Mouse (Mus musculus) 3T3-L1 (cell line): ENCODE measurements around the gene Garnl3.

ENCODE experiments used
- DNase-seq: peaks from one replicate; pipeline ENCODE4 v3.0.0-alpha.2; 2015; ENCODE audit warnings: low read depth, low spot score

Garnl3 gene

DNA sequence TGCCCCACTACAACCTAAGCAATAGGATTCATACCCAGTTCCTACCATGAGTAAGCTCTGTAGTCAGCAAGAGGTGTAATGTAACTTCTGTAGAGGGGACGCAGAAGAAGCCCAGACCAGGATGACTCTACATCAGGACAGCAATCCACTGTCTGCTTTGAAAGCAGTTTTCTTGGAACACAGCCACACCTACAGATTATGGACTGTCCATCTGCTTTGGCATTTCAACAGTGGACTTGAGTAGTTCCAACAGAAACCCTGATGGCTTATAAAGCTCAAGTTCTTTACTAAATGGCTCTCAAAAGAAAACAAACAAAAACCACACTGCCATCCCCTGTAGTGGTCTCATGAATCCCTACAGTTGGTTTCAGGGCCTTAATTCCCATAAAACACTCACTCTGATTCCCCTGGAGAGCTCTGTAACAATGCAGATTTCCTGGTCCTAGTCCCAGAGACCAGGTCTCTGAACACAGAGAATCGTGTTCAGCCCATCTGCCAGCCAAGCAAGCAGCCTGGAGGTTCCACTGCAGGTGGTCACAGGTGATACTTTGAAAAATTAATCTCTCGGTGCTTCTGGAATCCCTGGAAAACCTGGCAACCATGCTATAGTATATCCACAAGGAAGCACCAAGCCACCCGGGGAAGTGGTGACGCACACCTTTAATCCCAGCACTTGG lies 42.0 kb downstream of the Garnl3 start:
- DNase-seq: no peak

DNA sequence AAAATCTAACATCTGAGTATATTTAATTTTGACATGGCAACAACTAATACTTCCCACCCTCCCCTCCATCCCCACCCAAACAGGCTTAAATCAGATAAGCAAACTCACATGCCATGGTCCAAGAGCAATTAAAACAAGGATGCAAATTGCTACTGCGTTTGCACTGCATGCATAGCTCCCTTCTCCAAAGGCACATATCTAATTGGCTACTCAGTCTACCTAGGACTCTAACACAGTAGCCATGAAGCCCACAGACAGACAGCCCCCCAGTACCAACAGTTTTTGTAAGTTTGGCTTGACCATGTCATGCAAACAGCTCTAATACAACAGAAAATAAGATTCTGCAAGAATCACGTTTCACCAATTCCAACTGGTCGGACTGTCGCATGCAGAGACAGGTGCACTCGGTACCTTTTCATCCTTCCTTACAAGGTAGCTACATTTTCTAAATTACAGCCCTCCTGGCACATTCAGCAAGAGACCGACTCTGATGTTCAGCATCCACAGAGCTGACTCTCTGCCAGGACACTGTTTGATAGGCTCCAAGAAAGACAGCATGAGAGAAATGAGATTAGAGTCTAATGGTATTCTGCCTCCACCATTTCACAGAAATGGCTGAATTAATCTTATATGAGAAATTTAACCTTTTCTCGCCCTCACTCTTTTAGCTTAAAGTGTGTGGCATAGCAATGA lies 44.6 kb downstream of the Garnl3 start:
- DNase-seq: no peak

DNA sequence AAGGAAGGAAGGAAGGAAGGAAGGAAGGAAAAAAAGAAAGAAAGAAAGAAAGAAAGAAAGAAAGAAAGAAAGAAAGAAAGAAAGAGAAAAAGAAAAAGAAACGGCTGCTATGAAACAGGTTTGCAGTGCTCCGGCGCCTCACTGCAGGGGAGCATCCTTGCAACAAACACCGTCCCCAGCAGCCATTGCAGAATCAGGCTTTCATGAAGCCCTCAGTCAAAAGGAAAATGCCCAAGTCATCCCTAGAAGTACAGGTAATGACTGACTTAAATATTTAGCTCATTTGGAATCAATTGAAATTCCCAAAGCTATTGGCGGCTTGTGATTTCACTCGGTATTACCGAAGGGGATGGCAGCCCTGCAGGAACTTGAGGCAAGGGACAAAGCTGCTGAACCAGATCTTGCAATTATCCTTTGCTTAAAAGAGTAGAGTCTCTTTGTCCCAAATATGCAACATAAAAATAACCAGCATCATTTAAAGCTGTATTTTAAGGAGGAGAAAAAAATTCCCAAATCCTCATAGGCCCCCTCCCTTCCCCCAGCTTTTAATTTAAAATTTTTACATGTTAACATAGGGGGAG lies 45.3 kb downstream of the Garnl3 start:
- no peak for DNase-seq

DNA sequence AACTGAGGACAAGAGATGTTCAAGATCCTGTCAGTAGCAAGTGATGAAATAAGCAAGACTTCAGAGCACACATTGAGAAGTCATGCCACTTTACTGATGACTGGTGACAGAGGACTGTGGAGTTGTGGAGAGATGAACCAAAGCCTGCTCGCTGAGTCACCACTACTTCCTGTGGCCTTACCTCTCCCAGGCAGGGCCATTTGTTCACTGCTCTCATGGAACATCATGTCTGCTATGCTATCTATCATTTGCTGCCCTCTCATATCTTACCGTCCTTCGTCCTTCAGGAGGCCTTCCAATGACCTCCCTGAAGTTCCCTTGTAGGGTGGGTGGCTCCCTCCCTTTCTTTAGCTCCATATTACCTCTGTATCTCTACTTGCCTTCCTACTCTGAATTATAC lies 47.2 kb downstream of the Garnl3 start:
- DNase-seq: peak; percentile 35

DNA sequence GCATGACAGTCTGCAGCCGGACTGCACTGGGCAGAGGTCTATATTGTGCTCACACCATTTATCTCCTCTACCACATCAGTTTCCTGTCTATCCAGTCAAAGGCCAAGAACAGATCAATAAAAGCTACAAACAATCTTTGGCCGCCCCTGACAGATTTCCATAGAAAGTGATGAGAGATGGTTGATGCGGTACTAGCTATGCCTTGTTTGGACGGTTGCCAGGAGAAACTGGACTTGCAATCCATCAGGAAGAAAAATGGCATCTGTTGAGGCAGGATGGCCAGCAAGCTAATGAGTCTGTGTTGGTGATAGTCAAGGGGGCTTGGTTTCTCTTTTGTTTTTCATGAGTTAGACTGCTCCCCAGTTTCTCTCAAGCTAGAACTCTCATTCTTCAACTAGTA lies 51.3 kb downstream of the Garnl3 start:
- peak; percentile 31 for DNase-seq

DNA sequence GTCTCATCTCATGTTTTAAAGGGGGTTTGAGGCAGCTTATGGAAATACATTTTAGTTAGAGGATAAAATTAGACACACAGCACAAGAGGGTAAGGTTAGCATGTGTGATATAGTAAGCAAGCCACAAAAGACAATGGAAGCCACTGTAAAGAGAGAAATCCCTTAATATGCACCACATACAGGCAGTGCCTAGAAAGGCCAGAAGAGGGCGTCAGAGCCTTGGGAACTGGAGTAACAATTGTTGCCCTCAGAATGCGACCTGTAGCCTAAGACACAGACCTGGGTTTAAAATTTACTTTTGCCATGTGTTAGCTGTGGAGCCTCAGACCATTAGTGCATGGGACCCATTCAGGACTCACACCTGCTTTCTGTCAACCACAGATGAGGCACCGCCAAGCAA lies 54.2 kb downstream of the Garnl3 start:
- peak; percentile 13 for DNase-seq

DNA sequence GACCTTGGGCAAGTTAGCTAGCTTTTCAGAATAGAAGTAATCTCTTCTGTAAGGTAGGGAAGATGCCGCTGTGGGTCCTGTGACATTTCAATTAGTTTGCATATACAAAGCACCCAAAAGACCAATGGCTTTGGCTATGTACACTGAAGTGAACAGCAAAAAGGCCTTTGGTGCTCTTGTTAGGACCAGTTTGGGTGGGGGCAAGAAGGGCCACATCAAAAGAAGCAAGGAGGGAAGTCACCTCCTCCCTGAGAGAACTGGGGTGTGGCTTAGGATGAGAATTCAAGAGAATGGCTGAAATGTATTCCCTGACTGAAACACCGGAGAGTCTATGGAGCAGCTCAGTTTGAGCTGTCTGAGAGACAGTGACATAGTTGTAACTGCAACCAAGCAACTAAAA lies 56.5 kb downstream of the Garnl3 start:
- no peak for DNase-seq

DNA sequence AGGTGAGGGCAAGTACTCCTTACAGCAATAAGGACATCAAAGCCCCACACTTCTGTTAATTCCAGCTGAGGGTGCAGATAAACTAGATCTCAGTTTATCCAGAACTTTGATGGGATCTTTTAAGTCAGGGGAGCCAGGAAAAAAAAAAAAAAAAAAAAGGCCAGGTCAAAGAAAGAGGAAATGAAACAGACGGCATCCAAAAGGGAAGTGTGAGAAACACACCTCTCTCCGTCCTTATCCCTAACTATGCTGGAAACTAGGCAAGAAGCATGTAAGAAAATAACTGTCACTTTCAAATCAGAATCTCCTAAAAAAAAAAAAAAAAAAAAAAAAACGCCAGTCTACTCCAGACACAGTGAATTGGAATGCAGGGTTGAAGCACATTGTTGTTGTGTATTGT lies 57.3 kb downstream of the Garnl3 start:
- no peak for DNase-seq

DNA sequence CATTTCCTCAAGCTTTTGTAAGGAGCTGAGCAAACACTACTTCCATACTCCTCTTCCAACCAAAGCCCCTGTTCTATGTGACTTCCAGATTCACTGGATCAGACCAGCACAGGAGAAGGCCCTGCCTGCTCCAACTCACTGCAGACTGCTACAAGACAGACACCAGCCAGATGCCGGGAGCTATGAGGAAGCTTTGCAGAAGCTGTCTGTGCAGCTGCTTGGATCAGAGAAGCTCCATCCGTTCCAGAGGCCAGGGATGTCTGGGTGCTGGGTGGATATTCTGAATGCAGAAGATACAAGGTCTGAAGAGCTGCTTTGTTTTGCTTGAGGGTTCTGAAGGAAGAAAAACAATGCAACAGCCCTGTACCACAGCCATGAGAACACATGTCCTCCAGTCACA lies 59.1 kb downstream of the Garnl3 start:
- no peak for DNase-seq

DNA sequence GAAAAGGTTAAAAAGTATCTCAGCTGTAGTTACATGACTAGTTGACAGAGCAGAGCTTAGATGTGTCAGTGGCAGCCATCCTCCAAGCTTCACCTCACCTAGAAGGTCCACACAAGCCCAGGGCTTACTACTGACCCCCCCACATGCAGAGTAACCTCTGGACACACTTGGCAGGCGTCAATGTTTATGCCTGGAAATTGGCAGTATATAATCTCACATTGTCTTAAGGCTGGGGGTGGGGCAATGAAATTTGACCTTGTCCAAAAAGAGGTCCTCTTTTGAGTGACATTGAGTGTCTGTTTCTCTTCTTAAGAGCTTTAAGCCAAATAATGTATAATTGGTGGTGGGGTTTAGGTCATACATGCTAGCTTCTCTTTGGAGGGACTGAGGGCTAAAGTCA lies 65.8 kb downstream of the Garnl3 start:
- DNase-seq: no peak

DNA sequence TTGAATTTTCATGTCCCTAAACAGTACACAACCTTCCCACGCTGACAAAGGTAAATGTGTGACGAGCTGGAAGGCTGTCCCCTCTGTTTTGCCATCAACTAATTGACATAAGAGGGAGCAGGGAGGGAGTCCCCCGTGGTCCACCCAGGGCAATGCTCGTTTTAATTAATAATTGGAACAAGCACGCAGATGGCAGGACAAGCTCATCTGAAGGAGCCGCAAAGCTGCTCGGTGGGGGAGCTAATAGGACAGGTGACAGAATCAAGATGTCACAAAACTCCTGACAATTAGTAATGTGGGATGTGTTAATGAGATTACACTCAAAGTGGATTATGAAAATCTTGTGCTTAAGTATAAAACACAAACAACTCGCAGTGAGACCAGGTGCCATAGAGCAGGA lies 68.7 kb downstream of the Garnl3 start:
- no peak for DNase-seq

DNA sequence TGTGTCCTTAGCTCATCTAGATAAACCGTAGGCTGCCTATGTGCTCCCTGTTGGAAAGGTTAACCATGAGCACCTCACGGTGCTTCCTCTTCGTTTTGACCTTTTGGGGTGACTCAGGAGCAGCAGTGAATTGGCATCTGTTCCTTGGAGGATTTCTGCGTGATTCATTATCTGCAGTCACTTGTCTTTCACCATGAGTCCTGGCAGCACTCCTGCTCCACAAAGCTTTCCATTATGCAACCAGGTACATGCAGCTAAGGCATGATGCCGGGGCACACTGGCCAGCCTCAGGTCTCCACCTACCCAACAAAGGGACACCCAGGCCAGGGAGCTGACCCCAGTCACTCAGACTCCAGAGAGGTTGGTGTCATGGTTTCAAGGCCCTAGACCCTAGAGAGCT lies 72.5 kb downstream of the Garnl3 start:
- peak; percentile 11 for DNase-seq

DNA sequence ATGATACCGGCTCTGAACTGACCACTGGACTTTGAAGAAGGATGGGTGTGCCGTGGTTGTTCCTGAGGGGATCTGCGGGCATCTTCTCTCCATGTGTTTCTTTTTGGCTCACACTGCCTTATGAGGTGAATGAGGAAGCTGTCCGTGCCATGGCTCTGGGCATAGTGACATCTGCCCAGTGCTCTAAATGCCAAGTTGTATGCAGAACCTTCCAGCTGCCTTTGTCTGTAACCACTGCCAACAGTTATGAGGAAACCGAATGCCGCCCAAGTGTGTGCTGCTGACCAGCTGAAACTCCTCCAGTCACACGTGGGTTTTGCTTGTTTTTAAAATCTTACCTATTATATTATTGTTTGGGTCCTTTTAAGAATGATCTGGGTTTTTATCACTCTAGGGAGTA lies 73.9 kb downstream of the Garnl3 start:
- no peak for DNase-seq

DNA sequence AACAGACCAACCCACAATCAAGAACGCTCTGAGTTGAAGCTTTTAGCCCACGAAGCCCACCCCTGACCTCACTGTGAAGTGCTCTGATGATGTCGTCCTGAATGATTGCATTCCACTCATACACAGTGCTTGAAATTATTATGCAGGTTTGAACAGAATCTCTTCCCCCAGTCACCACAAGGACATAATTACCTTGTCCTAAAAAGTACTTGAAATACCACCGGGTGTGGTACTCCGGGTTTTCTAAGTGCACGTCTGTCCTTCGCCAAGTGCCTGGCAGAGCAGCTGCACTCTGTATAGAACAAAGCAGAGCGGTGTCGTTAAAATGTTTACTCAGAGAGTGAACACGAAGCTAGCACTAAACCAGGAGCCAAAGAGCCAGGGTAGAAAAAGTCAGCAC lies 77.5 kb downstream of the Garnl3 start:
- DNase-seq: no peak

DNA sequence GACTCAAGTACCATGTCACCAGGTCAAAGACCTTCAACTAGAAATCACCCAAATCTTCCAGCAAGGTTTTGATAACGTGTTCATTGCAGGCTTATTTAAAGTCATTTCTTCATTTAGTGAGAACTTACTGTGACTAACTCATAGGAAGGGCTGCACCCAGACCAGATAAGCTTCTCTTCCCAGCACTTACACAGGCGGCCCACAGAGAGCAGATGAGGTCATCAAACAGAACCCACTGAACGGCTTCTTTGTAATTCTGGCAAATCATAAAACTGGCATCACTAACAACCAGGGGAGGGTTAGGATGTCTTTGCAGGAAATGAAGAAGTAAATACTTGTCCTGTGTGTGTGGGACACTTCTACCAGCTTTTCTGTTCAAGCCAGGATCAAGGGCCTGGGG lies 84.1 kb downstream of the Garnl3 start:
- no peak for DNase-seq

DNA sequence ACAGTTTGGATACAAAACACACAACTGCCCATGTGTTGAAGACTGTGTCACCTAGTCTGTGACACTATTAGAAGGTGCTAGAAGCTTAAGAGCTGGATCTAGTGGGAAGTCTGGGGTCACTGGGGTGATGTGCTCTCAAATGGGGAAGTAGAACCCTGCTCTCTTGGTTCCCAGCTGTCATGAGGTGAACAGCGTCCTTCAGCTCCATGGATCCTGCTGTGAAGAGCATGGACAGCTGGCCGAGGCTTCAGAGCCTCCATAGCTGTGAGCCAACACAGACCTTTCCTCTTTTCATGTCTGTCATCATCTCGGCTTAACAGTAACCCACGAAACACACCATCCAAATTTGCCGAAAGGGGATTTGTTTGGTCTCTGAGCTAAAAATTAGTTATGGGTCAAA lies 84.5 kb downstream of the Garnl3 start:
- DNase-seq: no peak

DNA sequence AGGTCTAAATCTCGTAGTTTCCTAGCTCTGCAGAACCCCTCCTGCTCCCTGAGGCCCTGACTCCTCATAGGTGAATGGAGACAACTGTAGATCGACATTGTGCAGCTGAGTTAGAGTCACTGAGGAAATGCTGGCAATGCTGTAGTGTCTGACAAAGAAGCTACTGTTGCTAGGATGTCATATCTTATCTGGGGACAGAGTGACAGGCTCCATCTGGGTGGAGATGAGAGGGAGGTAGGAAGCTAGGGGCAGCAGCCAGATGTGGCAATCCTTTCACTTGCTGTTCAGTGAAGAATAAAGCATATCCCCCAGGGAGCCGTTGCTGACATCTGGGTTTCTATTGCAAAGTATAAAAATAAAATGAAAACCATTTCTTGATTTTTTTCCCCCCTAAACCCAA lies 85.6 kb downstream of the Garnl3 start:
- peak; percentile 12 for DNase-seq

DNA sequence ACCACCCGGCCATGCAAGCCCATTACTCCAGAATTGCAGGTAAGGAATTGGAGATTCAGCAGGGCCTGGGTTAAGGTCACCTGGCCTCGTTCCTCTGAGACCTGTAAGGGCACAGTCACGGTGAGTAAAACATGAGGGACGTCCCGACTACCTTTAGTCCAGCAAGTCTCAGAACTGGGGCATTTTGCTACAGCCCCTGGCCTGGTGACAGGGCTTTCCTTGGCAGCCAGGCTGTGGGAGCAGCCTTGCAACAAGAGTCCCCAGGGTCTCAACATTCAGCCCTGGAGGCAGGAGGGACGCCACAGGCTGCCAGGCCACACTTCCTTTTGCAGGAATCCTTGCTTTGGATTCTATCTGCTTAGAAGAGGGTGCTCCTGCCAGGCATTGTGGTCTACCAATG lies 88.7 kb downstream of the Garnl3 start:
- no peak for DNase-seq

DNA sequence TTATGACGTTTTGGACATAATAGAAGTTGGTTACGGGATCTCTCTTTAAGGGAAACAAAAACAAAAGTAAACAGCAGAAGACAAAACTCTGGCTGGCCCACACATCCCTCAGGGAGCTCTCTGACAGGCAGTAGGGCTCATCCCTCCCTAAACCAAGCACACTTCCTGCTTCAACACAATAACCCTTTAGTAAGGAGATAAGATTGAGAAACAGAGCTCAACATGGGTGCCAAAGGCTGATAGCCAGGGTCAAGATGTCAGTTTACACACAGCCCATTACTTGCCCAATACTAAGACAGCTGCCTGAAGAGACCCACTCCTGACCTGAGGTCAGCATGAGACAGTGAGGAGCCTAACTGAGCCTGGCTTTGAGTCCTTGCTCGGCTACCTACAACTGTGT lies 89.9 kb downstream of the Garnl3 start:
- DNase-seq: no peak

DNA sequence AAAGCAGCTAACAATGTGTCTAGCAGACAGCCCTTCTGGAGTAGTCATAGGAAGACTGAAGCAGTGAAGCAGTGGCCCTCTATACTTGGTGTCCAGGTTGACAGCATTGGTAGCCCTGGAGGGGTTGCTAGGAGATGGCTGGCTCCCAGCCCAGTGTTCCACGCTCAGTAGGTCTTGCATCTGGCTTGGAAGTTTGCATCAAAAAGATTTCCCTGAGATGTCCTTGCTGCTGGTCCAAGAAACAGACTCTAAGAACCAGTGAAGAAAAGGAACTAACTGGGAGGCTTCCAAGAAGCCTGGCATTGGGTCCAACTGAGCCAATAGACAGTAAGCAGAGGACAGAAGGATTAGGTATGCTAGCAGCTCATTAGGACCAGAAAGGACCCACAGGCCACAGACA lies 94.0 kb downstream of the Garnl3 start:
- peak; percentile 10 for DNase-seq

DNA sequence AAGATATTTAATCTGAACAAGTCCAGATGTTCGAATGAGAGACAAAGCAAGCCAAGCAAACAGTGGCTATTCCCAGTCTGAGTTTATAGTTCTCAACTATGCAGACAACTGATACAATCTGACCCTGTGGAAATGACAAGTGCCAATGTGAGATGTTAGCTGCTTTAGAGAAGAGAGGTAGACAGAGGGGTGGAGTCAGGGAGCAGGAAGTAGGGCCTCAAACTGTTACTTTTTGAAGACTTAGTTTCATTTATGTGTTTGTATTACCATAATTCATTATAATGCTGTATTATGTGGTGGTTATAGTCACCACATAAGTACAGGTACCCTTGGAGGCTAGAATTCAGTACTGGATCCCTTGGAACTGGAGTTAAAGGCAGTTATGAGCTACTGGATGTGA lies 96.2 kb downstream of the Garnl3 start:
- DNase-seq: no peak

DNA sequence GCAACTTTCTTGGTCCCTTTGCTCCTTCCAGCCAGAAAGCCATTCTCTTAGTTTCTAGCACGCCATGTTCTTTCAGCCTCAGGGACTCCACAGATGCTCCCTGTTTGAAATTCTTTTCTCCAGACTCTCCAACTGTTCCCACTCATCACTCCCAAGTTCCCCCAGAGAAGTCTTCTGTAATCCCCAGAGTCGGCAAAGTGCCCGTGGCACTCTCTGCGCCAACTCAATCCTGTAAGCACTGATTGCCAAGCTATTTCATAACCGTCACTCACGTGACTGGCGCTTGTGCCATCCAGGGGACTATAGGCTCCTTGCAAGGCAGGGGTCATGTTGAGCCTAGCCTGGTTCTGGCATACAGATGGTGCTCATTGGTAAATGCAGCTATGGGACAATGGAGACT lies 98.2 kb downstream of the Garnl3 start:
- DNase-seq: no peak

DNA sequence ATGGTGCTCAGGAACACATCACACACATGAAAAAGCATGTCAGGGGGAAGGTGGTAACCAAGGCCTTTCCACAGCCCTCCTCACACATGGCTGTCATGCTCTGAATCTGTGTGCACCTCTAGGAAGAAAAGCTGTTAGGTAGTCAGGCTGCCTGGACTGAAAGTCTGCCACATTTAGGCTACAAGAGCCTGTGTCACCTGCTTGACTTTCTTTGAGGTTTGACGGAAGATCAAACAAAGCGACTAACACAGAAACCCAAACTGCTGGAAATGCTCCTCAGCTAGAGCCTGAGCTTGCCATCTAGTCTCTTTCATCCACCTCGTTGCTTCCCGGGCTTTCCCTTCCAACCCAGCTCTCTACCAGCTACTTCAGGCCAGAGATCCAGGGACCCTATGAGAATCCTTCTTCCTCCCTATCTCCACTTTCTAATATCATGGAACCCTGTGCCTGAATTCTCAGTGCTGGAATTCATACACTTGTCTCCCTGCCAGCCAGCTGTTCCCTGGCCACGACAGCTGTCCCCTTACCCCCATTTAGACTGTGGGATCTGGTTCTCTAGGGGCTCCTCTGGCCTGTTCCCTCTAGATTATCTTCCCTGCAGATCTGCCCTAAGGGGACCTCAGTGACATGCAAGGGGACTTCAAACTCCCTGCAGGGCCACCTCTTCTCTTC lies 98.9 kb downstream of the Garnl3 start:
- DNase-seq: no peak
